Mouse (Mus musculus) spleen, adult 18-20 months (tissue): ENCODE data around the gene Il17rd.

Experiments
- DNase-seq, 2 experiments: peaks; one replicate each; pipeline ENCODE4 v3.0.0; 2022; ENCODE audit warnings: mixed read lengths in 2 of 2

Il17rd gene

GRCm38 (mm10) chr14:27096779-27097178 is 58.0 kb downstream of the Il17rd start:
- peak in 1 of 2 experiments; percentile 46 for DNase-seq

- DNase-seq: no peak
These were observed 63.0 kb downstream of the Il17rd start for GRCm38 (mm10) chr14:27101735-27102134.

DNA sequence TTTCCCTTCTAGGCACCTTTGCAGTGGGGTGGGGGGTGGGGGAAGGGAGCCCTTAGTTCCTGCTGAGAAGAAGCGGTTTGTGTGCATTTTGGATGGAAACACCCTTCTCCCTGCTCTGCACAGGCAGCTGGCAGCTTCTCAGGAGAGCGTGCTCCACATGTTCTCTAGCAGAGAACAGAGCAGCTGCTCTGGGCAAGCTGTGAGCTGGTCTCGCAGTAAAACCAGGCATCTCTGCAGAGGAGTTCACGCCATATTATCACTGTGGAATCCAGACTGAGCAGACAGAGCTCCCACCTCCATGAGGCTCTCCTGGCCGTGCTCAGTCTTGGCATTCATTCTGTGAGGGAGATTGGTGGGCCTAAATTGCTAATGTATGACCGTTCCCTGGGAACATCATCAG is 64.0 kb downstream of the Il17rd start:
- no peak for DNase-seq

- DNase-seq: no peak
These were observed 67.2 kb downstream of the Il17rd start for GRCm38 (mm10) chr14:27105731-27106457.

- DNase-seq: no peak
These were observed 70.2 kb downstream of the Il17rd start for GRCm38 (mm10) chr14:27108748-27109504.

GRCm38 (mm10) chr14:27114362-27115274 is 75.9 kb downstream of the Il17rd start, which contains the start of gene Arhgef3:
Arhgef3 (plus strand) TSS chr14:27114899.
- DNase-seq: peak; percentile 17 to 22

DNA sequence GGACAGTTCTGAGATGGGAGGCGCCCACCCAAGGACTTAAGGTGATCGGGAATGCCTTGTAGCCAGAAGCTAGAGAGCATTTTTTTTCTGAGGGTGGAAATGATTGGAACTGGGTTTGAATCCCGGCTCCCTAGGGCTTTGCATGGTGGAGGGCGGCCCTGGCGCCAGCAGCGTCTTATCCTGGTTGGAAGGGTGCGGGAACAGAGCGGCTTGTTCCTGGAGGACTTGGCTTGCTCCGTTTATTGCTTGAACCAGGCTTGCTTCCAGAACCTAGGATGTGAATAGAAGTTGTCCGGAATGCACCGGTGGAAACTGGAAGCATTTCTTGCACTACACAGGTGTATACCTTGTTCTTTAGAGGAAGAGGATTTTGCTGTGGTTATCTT is 76.5 kb downstream of the Il17rd start:
- DNase-seq: no peak

DNA sequence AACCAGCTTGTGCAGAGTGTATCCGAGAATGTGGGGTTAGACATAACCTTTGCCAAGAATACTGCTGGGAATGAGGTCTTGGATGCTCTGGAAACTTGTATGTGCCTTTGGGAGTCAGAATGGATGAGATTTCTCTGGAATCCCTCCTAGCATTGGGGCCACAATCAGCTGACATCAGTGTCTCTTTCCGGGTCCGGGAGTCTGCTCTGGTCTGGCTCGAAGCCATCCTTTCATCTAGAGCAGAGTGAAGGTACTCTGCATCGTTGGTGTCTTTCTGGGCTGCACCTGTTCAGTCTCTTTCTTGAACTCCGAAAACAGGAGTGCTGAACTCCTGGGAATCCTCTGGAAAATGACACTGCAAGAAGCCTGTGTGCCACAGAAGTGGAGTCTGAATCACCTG is 77.2 kb downstream of the Il17rd start:
- DNase-seq: no peak

- DNase-seq: no peak
These were observed 77.9 kb downstream of the Il17rd start for GRCm38 (mm10) chr14:27116577-27117165.

GRCm38 (mm10) chr14:27118546-27118945 is 79.8 kb downstream of the Il17rd start:
- DNase-seq: no peak

GRCm38 (mm10) chr14:27122646-27123045 is 83.9 kb downstream of the Il17rd start:
- no peak for DNase-seq

GRCm38 (mm10) chr14:27123543-27123942 is 84.8 kb downstream of the Il17rd start:
- DNase-seq: no peak

- no peak for DNase-seq
These were observed 91.3 kb downstream of the Il17rd start for GRCm38 (mm10) chr14:27130031-27130430.

- no peak for DNase-seq
These were observed 91.9 kb downstream of the Il17rd start for GRCm38 (mm10) chr14:27130676-27131075.

- DNase-seq: no peak
These were observed 92.8 kb downstream of the Il17rd start for GRCm38 (mm10) chr14:27131521-27131920.

GRCm38 (mm10) chr14:27138891-27139290 is 100.2 kb downstream of the Il17rd start:
- no peak for DNase-seq

DNA sequence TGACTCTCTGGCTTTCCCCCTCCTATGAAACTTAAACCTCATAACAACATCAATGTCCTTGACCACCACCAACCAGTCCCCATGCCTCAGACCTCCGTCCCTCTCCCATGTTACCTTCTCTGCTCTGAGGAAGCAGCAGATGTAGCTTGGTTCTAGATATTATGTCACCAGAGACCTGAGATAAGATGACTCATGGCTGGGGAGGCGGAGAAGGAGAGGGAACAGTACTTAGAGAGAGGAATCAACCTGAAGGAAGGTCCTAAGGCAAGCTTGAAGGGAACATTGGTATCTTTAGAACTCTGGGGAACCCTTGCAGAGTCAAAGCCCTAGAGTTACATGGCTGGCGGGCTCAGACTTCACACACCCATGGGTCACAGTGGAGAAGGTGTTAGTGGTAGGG is 101.2 kb downstream of the Il17rd start:
- no peak for DNase-seq

DNA sequence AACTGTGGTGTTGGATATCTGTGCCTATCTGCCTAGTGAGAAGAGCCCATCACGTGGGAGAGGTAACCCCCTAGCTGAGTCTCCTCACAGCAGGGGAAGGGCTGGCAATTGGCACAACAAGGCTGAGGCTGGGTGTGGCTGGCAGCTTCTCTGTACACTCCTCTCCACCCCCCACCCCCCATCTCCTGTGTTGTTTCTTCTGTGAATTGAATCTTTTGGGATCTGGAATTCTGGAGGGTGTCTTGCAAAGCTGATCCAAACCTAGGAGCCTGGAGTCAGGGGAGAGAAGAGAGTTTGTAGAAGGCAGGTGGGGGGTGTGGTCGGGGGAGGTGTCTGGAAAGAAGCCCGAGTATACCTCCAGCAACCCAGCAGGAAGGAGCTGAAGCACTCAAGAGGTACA is 102.7 kb downstream of the Il17rd start:
- DNase-seq: no peak

- no peak for DNase-seq
These were observed 103.9 kb downstream of the Il17rd start for GRCm38 (mm10) chr14:27142680-27143079.

- no peak for DNase-seq
These were observed 106.7 kb downstream of the Il17rd start for GRCm38 (mm10) chr14:27145171-27146045.

- no peak for DNase-seq
These were observed 109.0 kb downstream of the Il17rd start for GRCm38 (mm10) chr14:27147726-27148125.

DNA sequence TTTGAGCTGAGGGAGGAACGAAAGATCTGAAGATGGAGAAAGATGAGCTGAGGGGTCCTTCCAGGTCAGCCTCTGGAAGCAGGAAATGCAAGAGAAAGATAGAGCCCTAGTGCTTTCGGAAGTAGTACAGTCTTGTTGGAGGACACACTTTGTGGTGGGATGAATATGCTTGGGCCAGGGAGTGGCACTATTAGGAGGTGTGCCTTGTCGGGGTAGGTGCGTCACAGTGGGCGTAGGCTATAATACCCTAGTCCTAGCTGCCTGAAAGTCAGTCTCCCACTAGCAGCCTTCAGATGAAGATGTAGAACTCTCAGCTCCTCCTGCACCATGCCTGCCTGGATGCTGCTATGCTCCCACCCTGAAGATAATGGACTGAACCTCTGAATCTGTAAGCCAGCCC is 110.7 kb downstream of the Il17rd start:
- no peak for DNase-seq
